Mouse (Mus musculus): ENCODE results near the gene Ntm.

DNA sequence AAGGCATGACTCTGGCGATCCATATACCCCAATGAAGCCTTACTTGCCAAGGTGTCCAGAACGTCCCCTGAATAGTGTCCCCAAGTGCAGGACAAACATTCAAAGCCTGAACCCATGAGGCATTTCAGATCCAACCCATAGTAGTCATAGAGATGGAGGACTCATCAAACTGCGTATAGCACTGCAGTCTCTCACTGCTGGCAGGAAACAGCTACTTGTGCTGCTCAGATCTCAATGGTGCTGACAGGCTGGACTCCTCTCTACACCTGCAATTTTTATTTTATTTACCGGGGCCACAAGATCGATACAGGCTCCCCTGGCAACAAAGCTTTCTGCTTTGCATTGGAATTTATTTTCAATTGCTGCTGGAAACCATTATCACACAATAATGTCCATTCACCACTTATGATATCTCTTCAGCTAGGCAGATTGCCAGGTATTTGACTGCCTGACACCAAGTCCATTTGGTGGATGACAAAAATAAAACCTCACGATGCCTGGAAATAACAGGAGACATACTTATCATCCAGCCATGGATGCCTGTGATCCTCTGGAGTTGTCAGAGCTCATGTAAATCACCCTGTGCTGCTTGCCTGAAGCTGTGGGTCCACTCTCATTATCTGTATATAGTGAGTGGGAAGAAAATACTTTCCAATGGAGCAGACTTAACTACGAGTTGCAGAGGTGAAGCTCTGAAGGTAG is 674.8 kb downstream of the Ntm start:
- TF ChIP-seq EP300 (IDR thresholded peaks at IDR 0.05) (no peak), CTCF (IDR thresholded peaks at IDR 0.05) (no peak)
